In the genomic region with DNA sequence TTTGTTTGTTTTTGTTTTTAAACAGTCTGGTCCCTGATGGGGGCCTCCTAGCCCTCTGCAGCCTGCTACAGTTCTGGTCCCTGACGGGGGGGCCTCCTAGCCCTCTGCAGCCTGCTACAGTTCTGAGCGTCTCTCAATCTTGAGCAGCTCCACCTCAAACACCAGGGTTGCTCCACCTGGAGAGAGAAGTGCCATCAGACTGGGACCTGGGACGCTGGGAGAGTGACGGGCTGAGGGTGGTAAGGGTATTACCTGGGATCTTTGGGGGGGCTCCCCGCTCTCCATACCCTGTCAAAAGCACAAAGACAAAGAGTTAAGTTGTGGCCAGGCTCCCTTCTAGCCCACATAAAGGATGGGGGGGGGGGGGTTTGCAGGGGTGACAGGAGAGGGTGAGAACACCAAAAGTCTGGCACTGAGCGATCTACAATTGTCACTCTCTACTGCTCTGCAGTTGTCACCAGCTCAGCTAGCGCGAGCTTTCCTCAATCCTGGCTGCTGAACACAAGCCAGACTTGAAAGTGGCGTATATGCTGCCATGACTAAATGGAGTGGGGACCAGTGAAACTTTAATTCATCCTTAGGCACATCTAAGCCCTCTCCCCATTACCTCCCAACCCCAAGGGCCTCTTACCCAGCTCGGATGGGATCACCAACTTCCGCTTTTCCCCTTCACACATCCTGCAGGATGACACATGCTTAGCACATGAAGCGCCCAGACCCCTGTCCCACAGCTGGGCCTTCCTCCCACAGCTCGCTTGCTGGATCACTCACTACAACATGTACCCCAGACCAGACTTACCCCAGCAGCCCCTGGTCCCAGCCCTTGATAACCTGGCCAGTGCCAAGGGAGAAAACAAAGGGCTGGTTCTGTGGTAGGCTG, we compare ENCODE assay signal across 7 mouse cellular contexts. TPM values are rescaled to one million over a fixed set of nuclear protein-coding genes. Genes with fewer than 3 reads are reported as not detected.
DNase-seq lines count a peak whose midpoint lies in the region; ATAC-seq lines count a peak whose summit lies in the region.

No protein-coding gene starts in this region.

- H3K27ac ChIP-seq in lung, embryonic 16.5 days (ENCODE audit: low read length): no peak overlapping the region
- peak overlapping the region; percentile 91; the same call in 1 of the 2 replicates for H3K27ac ChIP-seq in forebrain, embryonic 14.5 days (ENCODE audit: low read depth, low read length)
- H3K27ac ChIP-seq in limb, embryonic 15.5 days: 0 out of 2 replicates have a peak overlapping the region, but pooled peaks have one; percentile 2
- H3K27ac ChIP-seq in stomach, embryonic 15.5 days: peak overlapping the region; percentile 1; the same call in 1 of the 2 replicates

- H3K4me3 ChIP-seq in lung, embryonic 16.5 days (ENCODE audit: low read length): no peak overlapping the region; the same call in 1 of the 2 replicates
- H3K4me3 ChIP-seq in forebrain, embryonic 14.5 days (ENCODE audit: low read depth, low read length): no peak overlapping the region; the same call in 1 of the 2 replicates
- H3K4me3 ChIP-seq in limb, embryonic 15.5 days: peak overlapping the region; percentile 85; the same call in 1 of the 2 replicates
- peak overlapping the region; percentile 75 for H3K4me3 ChIP-seq in stomach, embryonic 15.5 days (replicated peaks)

- DNase-seq in lung, postnatal 25 days (ENCODE audit: low spot score): no peak
- no peak for DNase-seq in forebrain, embryonic 14.5 days (ENCODE audit: low spot score)
- no peak for DNase-seq in urinary bladder, postnatal 36 days (ENCODE audit: low spot score in 2 of 2)

- H3K9ac ChIP-seq in lung, embryonic 16.5 days (ENCODE audit: low read length): peak overlapping the region; percentile 46; the same call in 1 of the 2 replicates
- H3K9ac ChIP-seq in forebrain, embryonic 14.5 days (ENCODE audit: low read length): peak overlapping the region; percentile 79
- no peak overlapping the region for H3K9ac ChIP-seq in limb, embryonic 15.5 days
- H3K9ac ChIP-seq in stomach, embryonic 15.5 days: 0 out of 2 replicates have a peak overlapping the region, but pooled peaks have one; percentile 1

- ATAC-seq in lung, embryonic 16.5 days (ENCODE audit: low read depth): no peak
- ATAC-seq in forebrain, embryonic 14.5 days: no peak
- ATAC-seq in limb, embryonic 15.5 days (ENCODE audit: insufficient number of reproducible peaks, low FRiP score, low TSS enrichment, low read depth): no peak
- ATAC-seq in stomach, embryonic 15.5 days (ENCODE audit: insufficient read depth, low FRiP score, low read depth): no peak
- no peak for ATAC-seq in megakaryocyte progenitor cell, adult 5-6 weeks (replicated peaks; ENCODE audit: poor library complexity)

- 72% methylated on average over 13 of the region's 13 CpGs for WGBS in lung, embryonic 16.5 days
- whole genome bisulfite sequencing in forebrain, embryonic 14.5 days: 81% methylated on average over 13 of the region's 13 CpGs
- WGBS in limb, embryonic 15.5 days: 81% methylated on average over 13 of the region's 13 CpGs
- 71% methylated on average over 13 of the region's 13 CpGs for WGBS in stomach, embryonic 15.5 days

- H3K4me2 ChIP-seq in lung, embryonic 16.5 days (ENCODE audit: low read depth, low read length): peak overlapping the region; percentile 56
- H3K4me2 ChIP-seq in forebrain, embryonic 14.5 days (ENCODE audit: low read length): peak overlapping the region; percentile 78
- peak overlapping the region; percentile 68; the same call in 1 of the 2 replicates for H3K4me2 ChIP-seq in limb, embryonic 15.5 days
- H3K4me2 ChIP-seq in stomach, embryonic 15.5 days: peak overlapping the region; percentile 89

- no peaks in the 10 kb centered on the region for H3K27me3 ChIP-seq in lung, embryonic 16.5 days (ENCODE audit: control insufficient read depth, insufficient read depth, low read depth, low read length)
- H3K27me3 ChIP-seq in forebrain, embryonic 14.5 days (replicated peaks; ENCODE audit: control insufficient read depth, insufficient read depth, low read length): no peaks in the 10 kb centered on the region
- H3K27me3 ChIP-seq in limb, embryonic 15.5 days: no peaks in the 10 kb centered on the region
- no peaks in the 10 kb centered on the region for H3K27me3 ChIP-seq in stomach, embryonic 15.5 days (replicated peaks)

- no peaks in the 10 kb centered on the region for H3K9me3 ChIP-seq in lung, embryonic 16.5 days (ENCODE audit: control insufficient read depth, low read length)
- no peaks in the 10 kb centered on the region for H3K9me3 ChIP-seq in forebrain, embryonic 14.5 days (replicated peaks; ENCODE audit: control insufficient read depth, low read length)
- H3K9me3 ChIP-seq in limb, embryonic 15.5 days: no peaks in the 10 kb centered on the region
- no peaks in the 10 kb centered on the region for H3K9me3 ChIP-seq in stomach, embryonic 15.5 days

- peaks cover 39% of the 10 kb centered on the region for H3K4me1 ChIP-seq in lung, embryonic 16.5 days (replicated peaks; ENCODE audit: control insufficient read depth, insufficient read depth, low read length)
- H3K4me1 ChIP-seq in forebrain, embryonic 14.5 days (ENCODE audit: control insufficient read depth, insufficient read depth, low read length): peaks cover 26% of the 10 kb centered on the region
- peaks cover 54% of the 10 kb centered on the region for H3K4me1 ChIP-seq in limb, embryonic 15.5 days
- H3K4me1 ChIP-seq in stomach, embryonic 15.5 days: peaks cover 42% of the 10 kb centered on the region

- peaks cover 7% of the 10 kb centered on the region for H3K36me3 ChIP-seq in lung, embryonic 16.5 days (ENCODE audit: control insufficient read depth, insufficient read depth, low read length)
- H3K36me3 ChIP-seq in forebrain, embryonic 14.5 days (ENCODE audit: control insufficient read depth, insufficient read depth, low read length): peaks cover 31% of the 10 kb centered on the region
- H3K36me3 ChIP-seq in limb, embryonic 15.5 days: peaks cover 27% of the 10 kb centered on the region
- peaks cover 11% of the 10 kb centered on the region; the same call in 1 of the 2 replicates for H3K36me3 ChIP-seq in stomach, embryonic 15.5 days

RNA-seq across cellular contexts. Expression of a gene that starts 1.7 kb away (rescaled TPM):
- polyA plus RNA-seq in lung, embryonic 16.5 days (2015; fragmentation: Nextera tagmentation; extraction: Ambion mirVana): 49.1 and 49.8 TPM in 2 replicates
- 6.7 and 7.7 TPM in 2 replicates for polyA plus RNA-seq in forebrain, embryonic 14.5 days (2014; fragmentation: Nextera tagmentation; extraction: Ambion mirVana)
- polyA plus RNA-seq in limb, embryonic 15.5 days (2015; fragmentation: Nextera tagmentation; extraction: Ambion mirVana): 48.4 and 50.5 TPM in 2 replicates
- 81.3 and 92.2 TPM in 2 replicates for polyA plus RNA-seq in stomach, embryonic 15.5 days (2015; fragmentation: Nextera tagmentation; extraction: Ambion mirVana)
- 5.0 and 6.8 TPM in 2 replicates for total RNA-seq in megakaryocyte progenitor cell, adult 5-6 weeks (2015)
- total RNA-seq in megakaryocyte progenitor cell, adult 5-6 weeks (2017): 7.3 and 7.6 TPM in 2 replicates

RNA-seq across cellular contexts. Expression of a gene that starts 2.3 kb away (rescaled TPM):
- 125 and 151 TPM in 2 replicates for polyA plus RNA-seq in lung, embryonic 16.5 days (2015; fragmentation: Nextera tagmentation; extraction: Ambion mirVana)
- polyA plus RNA-seq in forebrain, embryonic 14.5 days (2014; fragmentation: Nextera tagmentation; extraction: Ambion mirVana): 80.1 and 80.4 TPM in 2 replicates
- 117 and 124 TPM in 2 replicates for polyA plus RNA-seq in limb, embryonic 15.5 days (2015; fragmentation: Nextera tagmentation; extraction: Ambion mirVana)
- polyA plus RNA-seq in stomach, embryonic 15.5 days (2015; fragmentation: Nextera tagmentation; extraction: Ambion mirVana): 156 and 163 TPM in 2 replicates
- 123 and 129 TPM in 2 replicates for total RNA-seq in megakaryocyte progenitor cell, adult 5-6 weeks (2015)
- 176 and 181 TPM in 2 replicates for total RNA-seq in megakaryocyte progenitor cell, adult 5-6 weeks (2017)

RNA-seq across cellular contexts. Expression of a gene that starts 3.2 kb away (rescaled TPM):
- 41.4 and 44.8 TPM in 2 replicates for polyA plus RNA-seq in lung, embryonic 16.5 days (2015; fragmentation: Nextera tagmentation; extraction: Ambion mirVana)
- 180 and 194 TPM in 2 replicates for polyA plus RNA-seq in forebrain, embryonic 14.5 days (2014; fragmentation: Nextera tagmentation; extraction: Ambion mirVana)
- polyA plus RNA-seq in limb, embryonic 15.5 days (2015; fragmentation: Nextera tagmentation; extraction: Ambion mirVana): 168 TPM in 2 replicates
- 165 and 184 TPM in 2 replicates for polyA plus RNA-seq in stomach, embryonic 15.5 days (2015; fragmentation: Nextera tagmentation; extraction: Ambion mirVana)
- total RNA-seq in megakaryocyte progenitor cell, adult 5-6 weeks (2015): 190 and 236 TPM in 2 replicates
- 131 and 141 TPM in 2 replicates for total RNA-seq in megakaryocyte progenitor cell, adult 5-6 weeks (2017)

RNA-seq across cellular contexts. Expression of a gene that starts 9.5 kb away (rescaled TPM):
- polyA plus RNA-seq in lung, embryonic 16.5 days (2015; fragmentation: Nextera tagmentation; extraction: Ambion mirVana): 20.8 and 28.9 TPM in 2 replicates
- 24.5 and 28.4 TPM in 2 replicates for polyA plus RNA-seq in forebrain, embryonic 14.5 days (2014; fragmentation: Nextera tagmentation; extraction: Ambion mirVana)
- polyA plus RNA-seq in limb, embryonic 15.5 days (2015; fragmentation: Nextera tagmentation; extraction: Ambion mirVana): 39.9 and 46.3 TPM in 2 replicates
- 43.9 and 44.8 TPM in 2 replicates for polyA plus RNA-seq in stomach, embryonic 15.5 days (2015; fragmentation: Nextera tagmentation; extraction: Ambion mirVana)
- 30.4 and 33.1 TPM in 2 replicates for total RNA-seq in megakaryocyte progenitor cell, adult 5-6 weeks (2015)
- 11.6 and 13.6 TPM in 2 replicates for total RNA-seq in megakaryocyte progenitor cell, adult 5-6 weeks (2017)

RNA-seq across cellular contexts. Expression of a gene that starts 14.4 kb away (rescaled TPM):
- polyA plus RNA-seq in lung, embryonic 16.5 days (2015; fragmentation: Nextera tagmentation; extraction: Ambion mirVana): 26.4 and 30.3 TPM in 2 replicates
- 22.5 and 25.2 TPM in 2 replicates for polyA plus RNA-seq in forebrain, embryonic 14.5 days (2014; fragmentation: Nextera tagmentation; extraction: Ambion mirVana)
- 23.8 and 30.6 TPM in 2 replicates for polyA plus RNA-seq in limb, embryonic 15.5 days (2015; fragmentation: Nextera tagmentation; extraction: Ambion mirVana)
- 26.4 and 28.2 TPM in 2 replicates for polyA plus RNA-seq in stomach, embryonic 15.5 days (2015; fragmentation: Nextera tagmentation; extraction: Ambion mirVana)
- 10.2 and 11.5 TPM in 2 replicates for total RNA-seq in megakaryocyte progenitor cell, adult 5-6 weeks (2015)
- total RNA-seq in megakaryocyte progenitor cell, adult 5-6 weeks (2017): 8.6 and 17.8 TPM in 2 replicates

Comparison
In these comparisons a context has a peak if more than half of its experiments do, and no peak if none do; other contexts are left out.
1. H3K4me3 ChIP-seq: peak in limb, embryonic 15.5 days (single experiment) and stomach, embryonic 15.5 days (single experiment); none in lung, embryonic 16.5 days (single experiment) and forebrain, embryonic 14.5 days (single experiment).
2. Peak in every context shown above with its lines, with median percentiles within 50 percentile points of each other: H3K4me2 ChIP-seq.